Mouse (Mus musculus): ENCODE measurements around the gene Efna1.

GRCm38 (mm10) chr3:89314791-89315190 is 33.8 kb upstream of the Efna1 start:
- TF ChIP-seq CTCF (IDR thresholded peaks at IDR 0.05; ENCODE audit: extremely low read depth, insufficient read depth, insufficient read length, insufficient replicate concordance) (no peak), POLR2A (IDR thresholded peaks at IDR 0.05; ENCODE audit: low read depth, low read length) (no peak)
